Mouse (Mus musculus): ENCODE results near the gene Tnip2.

Gene Tnip2

GRCm38 (mm10) chr5:34468039-34468775 is 45.6 kb downstream of the Tnip2 start:
- CTCF ChIA-PET: no interaction called here

DNA sequence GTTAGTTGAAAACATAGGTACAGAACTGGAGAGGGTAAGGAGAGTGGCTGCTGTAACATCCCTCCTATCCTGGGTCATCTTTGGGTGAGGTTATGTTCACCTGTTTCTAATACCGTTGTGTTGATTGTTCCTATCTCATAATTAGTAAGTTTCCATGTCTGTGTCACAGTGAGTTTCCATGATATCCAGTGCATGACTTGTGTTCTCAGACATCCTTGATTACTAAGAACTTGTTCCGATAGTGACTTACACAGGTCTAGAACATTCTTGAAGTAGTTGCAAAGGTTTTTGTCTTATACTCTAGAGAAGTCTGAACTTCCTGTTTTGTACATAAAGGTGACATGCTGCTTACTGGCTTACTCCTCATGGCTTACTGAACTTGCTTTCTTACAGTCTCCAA is 47.1 kb downstream of the Tnip2 start:
- CTCF ChIA-PET: no interaction called here

DNA sequence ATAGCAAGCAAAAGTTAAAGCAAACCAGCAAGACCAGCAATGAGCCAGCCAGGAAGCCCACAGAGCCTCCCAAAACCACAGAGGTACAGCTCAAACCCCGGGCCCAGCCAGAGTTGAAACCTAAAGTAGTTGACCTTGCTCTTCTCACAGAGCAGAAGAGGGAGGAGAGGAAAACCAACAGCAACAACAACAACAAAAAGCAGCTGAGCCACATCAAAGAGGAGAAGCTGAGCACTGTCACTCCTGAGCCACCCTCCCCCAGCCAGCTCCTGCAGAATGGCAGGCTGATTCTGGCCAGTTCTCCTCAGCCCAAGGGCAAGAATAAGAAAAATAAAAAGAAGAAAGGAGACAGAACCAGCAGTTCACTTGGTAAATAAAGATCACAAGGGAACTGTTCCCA is 47.7 kb downstream of the Tnip2 start:
- CTCF ChIA-PET: no interaction called here

DNA sequence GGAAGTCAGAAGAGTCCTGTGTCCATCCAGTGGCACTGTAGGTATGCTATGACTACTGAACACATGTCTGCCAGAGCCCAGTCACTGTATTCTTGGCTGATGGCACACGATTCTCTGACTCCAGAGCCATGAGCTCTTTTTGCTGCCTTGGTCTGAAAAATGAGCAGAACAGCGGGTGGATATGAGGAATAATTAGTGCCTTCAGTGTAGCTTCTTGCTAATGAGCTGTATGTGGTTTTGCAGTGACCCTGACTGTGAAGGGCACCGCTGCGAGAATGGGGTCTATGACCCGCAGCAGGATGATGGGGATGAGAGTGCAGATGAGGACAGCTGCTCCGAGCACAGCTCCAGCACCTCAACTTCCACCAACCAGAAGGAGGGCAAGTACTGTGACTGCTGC is 52.0 kb downstream of the Tnip2 start:
- CTCF ChIA-PET: no interaction called here

DNA sequence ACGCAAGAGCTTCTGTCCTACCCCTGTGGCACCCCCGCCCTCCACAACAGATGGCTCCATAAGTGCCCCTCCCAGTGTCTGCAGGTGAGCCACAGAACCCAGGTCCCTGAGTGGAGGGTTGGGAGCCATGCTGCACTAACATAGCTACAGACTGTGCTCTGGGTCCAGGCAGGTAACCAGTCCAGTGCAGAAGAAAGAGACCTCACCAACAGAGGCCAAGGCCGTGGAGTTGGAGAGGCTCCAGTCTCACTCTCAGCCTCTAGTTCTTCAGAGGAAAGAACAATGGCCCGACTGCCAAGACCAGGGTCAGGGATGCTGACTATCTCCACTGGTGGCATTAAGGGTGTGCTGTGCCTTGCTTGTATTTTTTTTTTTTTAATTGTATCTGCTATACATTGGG is 52.5 kb downstream of the Tnip2 start:
- CTCF ChIA-PET: no interaction called here

- CTCF ChIA-PET: no interaction called here
Measured at GRCm38 (mm10) chr5:34458994-34459393, 54.8 kb downstream of the Tnip2 start.

DNA sequence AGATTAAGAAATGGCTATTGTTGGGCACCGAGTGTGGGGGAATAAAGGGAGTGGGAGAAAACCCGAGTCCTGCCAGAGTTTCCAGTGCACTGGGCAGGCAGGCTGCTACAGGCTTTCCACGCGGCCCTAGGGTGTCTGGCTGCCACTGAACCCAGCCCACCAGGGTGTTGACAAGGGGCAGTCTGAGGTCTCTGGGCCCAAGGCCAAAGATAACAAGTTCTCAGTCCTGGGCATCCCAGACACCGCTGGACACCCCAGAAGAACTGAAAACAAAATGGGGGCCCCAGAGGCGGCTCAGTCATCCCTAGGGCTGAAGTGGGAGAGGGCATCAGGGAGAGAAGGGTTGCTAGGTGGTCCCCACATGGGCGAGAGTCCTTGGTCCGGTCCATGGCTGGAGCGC is 67.6 kb downstream of the Tnip2 start:
- CTCF ChIA-PET: no interaction called here
